In genomic region chr8:125725037-125725820, GRCm38 (mm10) we compare ENCODE assay signal across 11 mouse cellular contexts. TPM values are rescaled to one million over a fixed set of nuclear protein-coding genes. Genes with fewer than 3 reads are reported as not detected.
DNase-seq lines count a peak whose midpoint lies in the region; ATAC-seq and TF ChIP-seq lines count a peak whose summit lies in the region.
"Had no signal": no experiment of that assay in that cellular context is flagged by ENCODE, and none has a peak within 500 bp of the region (broad histone marks: within the 10 kb centered on the region; RNA-seq: fewer than 3 reads in every experiment).

No protein-coding gene starts in this region.

- 81% methylated on average over 6 of the region's 6 CpGs for WGBS in kidney, postnatal 0 days
- 30% methylated on average over 6 of the region's 6 CpGs for WGBS in liver, embryonic 15.5 days (ENCODE audit: insufficient replicate concordance)
- WGBS in forebrain, postnatal 0 days = 90% methylated on average over 6 of the region's 6 CpGs
- 86% methylated on average over 6 of the region's 6 CpGs for WGBS in forebrain, embryonic 11.5 days

- intact Hi-C loops in left cerebral cortex, postnatal 36 days (cut with DNase I) = no loop called here

- ATAC-seq in kidney, postnatal 0 days (replicated peaks; ENCODE audit: low FRiP score, low read depth) = no peak
- ATAC-seq in liver, embryonic 15.5 days (ENCODE audit: insufficient read depth) = peak; percentile 49; the same call in 1 of the 2 replicates
- ATAC-seq in forebrain, postnatal 0 days = no peak
- no peak for ATAC-seq in forebrain, embryonic 11.5 days (replicated peaks; ENCODE audit: low FRiP score)

- no peak overlapping the region for H3K9ac ChIP-seq in kidney, postnatal 0 days (ENCODE audit: low read depth, low read length)
- H3K9ac ChIP-seq in liver, embryonic 15.5 days = no peak overlapping the region
- no peak overlapping the region for H3K9ac ChIP-seq in forebrain, postnatal 0 days
- H3K9ac ChIP-seq in forebrain, embryonic 11.5 days (ENCODE audit: low read length) = no peak overlapping the region
- H3K9ac ChIP-seq: embryonic facial prominence, embryonic 13.5 days; neural tube, embryonic 15.5 days had no signal

- H3K36me3 ChIP-seq in kidney, postnatal 0 days (ENCODE audit: insufficient read depth, low read length) = no peaks in the 10 kb centered on the region
- no peaks in the 10 kb centered on the region for H3K36me3 ChIP-seq in liver, embryonic 15.5 days (replicated peaks)
- H3K36me3 ChIP-seq in forebrain, postnatal 0 days (ENCODE audit: insufficient read depth) = no peaks in the 10 kb centered on the region
- H3K36me3 ChIP-seq in forebrain, embryonic 11.5 days (ENCODE audit: control insufficient read depth, insufficient read depth, low read length) = no peaks in the 10 kb centered on the region
- H3K36me3 ChIP-seq: embryonic facial prominence, embryonic 13.5 days; neural tube, embryonic 15.5 days had no signal

- peak; percentile 44 for DNase-seq in kidney, postnatal 0 days (ENCODE audit: low spot score)
- DNase-seq in kidney, postnatal 4 days = no peak
- DNase-seq in MEL-GATA-1-ER (ENCODE audit: extremely low read depth, low read depth) = peak; percentile 25
- DNase-seq in thymus, adult 18-20 months = peak; percentile 26 to 48
- DNase-seq in left cerebral cortex, postnatal 36 days (ENCODE audit: low spot score in 2 of 2) = no peak
- no peak for DNase-seq in forebrain, postnatal 0 days
- no peak for DNase-seq in forebrain, embryonic 11.5 days (ENCODE audit: low spot score)
- DNase-seq: kidney, adult 11 months had no signal

- TF ChIP-seq CTCF in kidney, postnatal 0 days (IDR thresholded peaks at IDR 0.05; ENCODE audit: low read depth) = no peak
- no peak for TF ChIP-seq CTCF in forebrain, postnatal 0 days (IDR thresholded peaks at IDR 0.05; ENCODE audit: low read depth)

- no peak overlapping the region for H3K4me3 ChIP-seq in kidney, postnatal 0 days (replicated peaks; ENCODE audit: low read depth, low read length)
- no peak overlapping the region for H3K4me3 ChIP-seq in liver, embryonic 15.5 days (replicated peaks)
- H3K4me3 ChIP-seq in forebrain, postnatal 0 days (ENCODE audit: low read depth, low read length) = no peak overlapping the region
- H3K4me3 ChIP-seq in forebrain, embryonic 11.5 days (ENCODE audit: low read depth, low read length) = no peak overlapping the region
- H3K4me3 ChIP-seq: embryonic facial prominence, embryonic 13.5 days; neural tube, embryonic 15.5 days had no signal

- H3K4me1 ChIP-seq in kidney, postnatal 0 days (replicated peaks; ENCODE audit: insufficient read depth, low read length) = no peaks in the 10 kb centered on the region
- H3K4me1 ChIP-seq in liver, embryonic 15.5 days (replicated peaks) = peaks cover 6% of the 10 kb centered on the region
- no peaks in the 10 kb centered on the region for H3K4me1 ChIP-seq in forebrain, postnatal 0 days (ENCODE audit: insufficient read depth)
- H3K4me1 ChIP-seq in forebrain, embryonic 11.5 days (replicated peaks; ENCODE audit: control insufficient read depth, insufficient read depth, low read length) = no peaks in the 10 kb centered on the region

- no peak overlapping the region for H3K27ac ChIP-seq in kidney, postnatal 0 days
- H3K27ac ChIP-seq in liver, embryonic 15.5 days (replicated peaks) = peak overlapping the region; percentile 45; the same call in 1 of the 2 replicates
- H3K27ac ChIP-seq in forebrain, postnatal 0 days (ENCODE audit: low read depth, low read length) = no peak overlapping the region
- no peak overlapping the region for H3K27ac ChIP-seq in forebrain, embryonic 11.5 days (ENCODE audit: low read depth, low read length)
- H3K27ac ChIP-seq: embryonic facial prominence, embryonic 13.5 days; neural tube, embryonic 15.5 days had no signal

- H3K27me3 ChIP-seq in kidney, postnatal 0 days (ENCODE audit: insufficient read depth, low read length) = no peaks in the 10 kb centered on the region
- H3K27me3 ChIP-seq in liver, embryonic 15.5 days = no peaks in the 10 kb centered on the region
- H3K27me3 ChIP-seq in forebrain, postnatal 0 days (ENCODE audit: insufficient read depth, low read length) = no peaks in the 10 kb centered on the region
- no peaks in the 10 kb centered on the region for H3K27me3 ChIP-seq in forebrain, embryonic 11.5 days (ENCODE audit: control insufficient read depth, insufficient read depth, low read length)
- H3K27me3 ChIP-seq: embryonic facial prominence, embryonic 13.5 days; neural tube, embryonic 15.5 days had no signal

- H3K9me3 ChIP-seq in kidney, postnatal 0 days (replicated peaks; ENCODE audit: low read length) = no peaks in the 10 kb centered on the region
- no peaks in the 10 kb centered on the region for H3K9me3 ChIP-seq in liver, embryonic 15.5 days (replicated peaks)
- no peaks in the 10 kb centered on the region for H3K9me3 ChIP-seq in forebrain, postnatal 0 days (ENCODE audit: low read length)
- H3K9me3 ChIP-seq in forebrain, embryonic 11.5 days (ENCODE audit: control insufficient read depth, low read length) = no peaks in the 10 kb centered on the region
- H3K9me3 ChIP-seq: embryonic facial prominence, embryonic 13.5 days; neural tube, embryonic 15.5 days had no signal

- no peak overlapping the region for H3K4me2 ChIP-seq in kidney, postnatal 0 days (ENCODE audit: low read length)
- no peak overlapping the region for H3K4me2 ChIP-seq in liver, embryonic 15.5 days
- no peak overlapping the region for H3K4me2 ChIP-seq in forebrain, postnatal 0 days (ENCODE audit: low read depth)
- H3K4me2 ChIP-seq in forebrain, embryonic 11.5 days (ENCODE audit: low read depth, low read length, severe bottlenecking) = no peak overlapping the region
- H3K4me2 ChIP-seq: embryonic facial prominence, embryonic 13.5 days; neural tube, embryonic 15.5 days had no signal

RNA-seq across cellular contexts. Expression of gene Ntpcr, which starts 4.5 kb away (rescaled TPM):
- polyA plus RNA-seq in kidney, postnatal 0 days (2015; fragmentation: Nextera tagmentation; extraction: Ambion mirVana) = 32.3 and 32.8 TPM in 2 replicates
- polyA plus RNA-seq in liver, embryonic 15.5 days (2015; fragmentation: Nextera tagmentation; extraction: Ambion mirVana) = 12.0 and 13.0 TPM in 2 replicates
- 10 to 100 TPM; 23.1 to 23.8 TPM for total RNA-seq in left cerebral cortex, postnatal 36 days (2021)
- 26.5 and 34.2 TPM in 2 replicates for total RNA-seq in forebrain, postnatal 0 days (2014; rRNA removed)
- 34.0 and 38.0 TPM in 2 replicates for polyA plus RNA-seq in forebrain, postnatal 0 days (2015; fragmentation: Nextera tagmentation; extraction: Ambion mirVana)
- 16.4 and 16.5 TPM in 2 replicates for polyA plus RNA-seq in forebrain, embryonic 11.5 days (2014; fragmentation: Nextera tagmentation; extraction: Ambion mirVana)

RNA-seq across cellular contexts. Expression of gene Map10, which starts 55.6 kb away (rescaled TPM):
- polyA plus RNA-seq in kidney, postnatal 0 days (2015; fragmentation: Nextera tagmentation; extraction: Ambion mirVana) = 4.7 and 5.3 TPM in 2 replicates
- 0.59 and 0.69 TPM in 2 replicates for polyA plus RNA-seq in liver, embryonic 15.5 days (2015; fragmentation: Nextera tagmentation; extraction: Ambion mirVana)
- total RNA-seq in left cerebral cortex, postnatal 36 days (2021) = 1 to 10 TPM; 3.6 to 5.3 TPM
- total RNA-seq in forebrain, postnatal 0 days (2014; rRNA removed) = 11.5 and 13.5 TPM in 2 replicates
- polyA plus RNA-seq in forebrain, postnatal 0 days (2015; fragmentation: Nextera tagmentation; extraction: Ambion mirVana) = 7.3 and 7.6 TPM in 2 replicates
- polyA plus RNA-seq in forebrain, embryonic 11.5 days (2014; fragmentation: Nextera tagmentation; extraction: Ambion mirVana) = 8.5 and 9.8 TPM in 2 replicates

Comparison
In these comparisons a context has a peak if more than half of its experiments do, and no peak if none do; other contexts are left out.
1. DNase-seq: peak in kidney, postnatal 0 days (single experiment), MEL-GATA-1-ER (single experiment) and thymus, adult 18-20 months (2 of 2); none in kidney, postnatal 4 days (0 of 2), left cerebral cortex, postnatal 36 days (0 of 2), forebrain, postnatal 0 days (single experiment) and forebrain, embryonic 11.5 days (single experiment).